Mouse (Mus musculus) right cerebral cortex, postnatal 10 days (tissue): ENCODE measurements around the gene Ankrd6.
"Not testable (repeated sequence)": the region's sequence is repeated elsewhere in the genome, so short reads cannot be mapped to it uniquely, and the experiment has no call there.

Experiments
- DNase-seq, 2 experiments: peaks; one replicate each; pipeline ENCODE4 v3.0.0; 2021; ENCODE audit warnings: low spot score in 2 of 2

Ankrd6 gene

GRCm38 (mm10) chr4:32950356-32951034, at the start of gene Ankrd6:
Gene Ankrd6 (minus strand): TSS chr4:32950841.
- DNase-seq: peak; percentile 78 to 89

- DNase-seq: no peak
Measured at GRCm38 (mm10) chr4:32998996-32999395, 48.4 kb upstream of the Ankrd6 start.

GRCm38 (mm10) chr4:32997571-32997970, 46.9 kb upstream of the Ankrd6 start:
- no peak for DNase-seq

GRCm38 (mm10) chr4:32996083-32996482, 45.4 kb upstream of the Ankrd6 start:
- DNase-seq: no peak

- DNase-seq: no peak
Measured at GRCm38 (mm10) chr4:32994168-32994567, 43.5 kb upstream of the Ankrd6 start.

- DNase-seq: no peak
Measured at GRCm38 (mm10) chr4:32989346-32989745, 38.7 kb upstream of the Ankrd6 start.

GRCm38 (mm10) chr4:32987006-32987405, 36.4 kb upstream of the Ankrd6 start:
- DNase-seq: no peak

- DNase-seq: no peak
Measured at GRCm38 (mm10) chr4:32985684-32986083, 35.0 kb upstream of the Ankrd6 start.

GRCm38 (mm10) chr4:32984801-32985675, 34.4 kb upstream of the Ankrd6 start:
- DNase-seq: peak; percentile 32 to 41

- no peak for DNase-seq
Measured at GRCm38 (mm10) chr4:32984242-32984641, 33.6 kb upstream of the Ankrd6 start.

- peak; percentile 74 to 82 for DNase-seq
Measured at GRCm38 (mm10) chr4:32983176-32984155, 32.8 kb upstream of the Ankrd6 start.

GRCm38 (mm10) chr4:32982716-32983175, 32.1 kb upstream of the Ankrd6 start, which contains the start of gene Rragd:
Gene Rragd (plus strand): TSS chr4:32983037.
- peak; percentile 73 to 75 for DNase-seq

GRCm38 (mm10) chr4:32982041-32982715, 31.5 kb upstream of the Ankrd6 start:
- DNase-seq: peak; percentile 41 to 64

- DNase-seq: no peak
Measured at GRCm38 (mm10) chr4:32981617-32982016, 31.0 kb upstream of the Ankrd6 start.

- DNase-seq: no peak
Measured at GRCm38 (mm10) chr4:32980061-32980460, 29.4 kb upstream of the Ankrd6 start.

- no peak for DNase-seq
Measured at GRCm38 (mm10) chr4:32977331-32977730, 26.7 kb upstream of the Ankrd6 start.

- DNase-seq: not testable (repeated sequence)
Measured at GRCm38 (mm10) chr4:32964619-32965018, 14.0 kb upstream of the Ankrd6 start.

- no peak for DNase-seq
Measured at GRCm38 (mm10) chr4:32961394-32961793, 10.8 kb upstream of the Ankrd6 start.

GRCm38 (mm10) chr4:32956423-32956822, 5.8 kb upstream of the Ankrd6 start:
- no peak for DNase-seq

GRCm38 (mm10) chr4:32952681-32953080, 2.0 kb upstream of the Ankrd6 start:
- no peak for DNase-seq
